Mouse (Mus musculus) mesoderm, embryonic 11.5 days (tissue): ENCODE results near the gene Gm20388.

Experiments
- DNase-seq: peaks from one replicate; pipeline ENCODE4 v3.0.0-alpha.2; 2012; ENCODE audit warnings: low read depth, low spot score

Gm20388 gene

DNA sequence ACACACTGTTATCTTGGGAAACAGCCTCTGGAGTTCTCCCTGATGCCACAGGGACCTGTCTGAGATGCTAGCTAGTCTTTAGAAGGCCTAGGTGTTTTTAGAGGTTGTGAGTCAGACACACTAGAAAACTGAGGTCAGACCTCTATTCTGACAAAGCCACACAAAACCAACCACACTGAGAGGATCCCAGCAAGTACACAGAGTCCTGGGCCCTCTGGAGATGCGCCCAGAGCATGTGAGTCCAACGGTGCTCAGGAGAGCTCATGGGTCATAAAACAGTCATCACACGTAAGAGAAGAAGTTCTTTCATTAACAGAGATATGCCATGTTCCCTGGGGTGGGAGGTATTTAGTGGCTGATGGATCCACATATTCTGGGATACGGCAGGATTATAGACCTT lies 1009.9 kb downstream of the Gm20388 start:
- DNase-seq, result no peak

- DNase-seq, result no peak
Observed at GRCm38 (mm10) chr8:120926201-120926600, 1015.6 kb downstream of the Gm20388 start.

GRCm38 (mm10) chr8:120928082-120928481 lies 1017.4 kb downstream of the Gm20388 start:
- no peak for DNase-seq

GRCm38 (mm10) chr8:120934596-120934995 lies 1024.0 kb downstream of the Gm20388 start:
- no peak for DNase-seq

- DNase-seq, result no peak
Observed at GRCm38 (mm10) chr8:120936685-120937084, 1026.0 kb downstream of the Gm20388 start.

DNA sequence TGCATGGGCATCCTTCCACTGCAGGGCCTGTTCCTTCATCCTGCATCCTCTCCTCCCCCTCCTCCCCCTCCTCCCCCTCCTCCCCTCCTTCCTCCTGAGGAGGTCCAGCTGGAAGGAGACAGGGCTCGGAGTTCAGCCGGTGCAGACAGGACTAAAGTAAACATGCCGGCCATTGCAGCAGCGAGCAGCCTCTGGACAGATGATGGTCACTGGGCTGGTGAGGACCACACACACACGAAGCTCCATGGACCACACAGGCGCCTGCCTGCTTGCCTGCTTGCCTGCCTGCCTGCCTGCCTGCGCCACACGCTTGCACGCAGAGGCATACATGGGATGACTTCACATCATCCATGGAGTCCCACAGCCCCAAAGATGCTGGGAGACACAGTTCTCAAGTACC lies 1026.8 kb downstream of the Gm20388 start:
- DNase-seq, result peak; percentile 45

DNA sequence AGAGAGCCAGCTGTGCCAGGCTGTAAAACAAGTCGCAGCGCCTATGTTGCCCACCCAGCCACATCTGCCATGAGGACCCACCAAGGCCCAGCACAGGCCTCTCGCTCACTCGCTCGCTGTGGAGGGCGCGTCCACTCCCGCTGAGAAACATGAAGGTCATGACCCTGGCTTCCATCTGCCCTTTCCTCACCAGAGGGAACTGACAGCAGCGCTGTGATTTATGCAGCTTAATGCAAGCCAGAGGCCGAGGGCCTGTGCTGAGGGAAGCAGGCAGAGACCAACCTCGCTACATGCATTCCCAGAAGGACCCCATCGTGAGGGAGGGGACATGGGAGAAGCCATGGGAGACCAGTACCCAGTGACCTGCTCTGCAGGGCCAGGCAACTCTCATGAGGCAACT lies 1029.6 kb downstream of the Gm20388 start:
- DNase-seq, result peak; percentile 90

DNA sequence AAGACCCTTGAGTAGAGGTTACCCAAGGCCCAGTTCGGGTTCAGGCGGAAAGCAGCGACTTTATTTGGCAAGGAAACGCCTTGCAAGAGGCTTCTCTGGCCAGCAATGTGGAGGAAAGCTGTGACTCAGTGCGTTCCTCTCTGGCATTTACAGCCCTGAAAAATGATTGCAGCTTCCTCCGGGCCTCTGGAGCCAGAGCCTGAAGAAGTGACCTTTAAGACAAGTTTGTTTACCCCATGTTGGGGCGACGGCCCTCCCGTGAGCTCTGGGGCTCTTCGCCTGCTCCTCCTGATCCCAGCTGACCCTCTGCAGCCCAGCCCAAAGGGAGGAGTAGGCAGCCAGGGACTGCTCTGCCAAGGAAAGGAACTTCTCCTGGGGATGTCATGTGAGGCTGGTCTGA lies 1036.6 kb downstream of the Gm20388 start:
- DNase-seq, result no peak

GRCm38 (mm10) chr8:120948050-120948595 lies 1037.5 kb downstream of the Gm20388 start:
- DNase-seq, result no peak

DNA sequence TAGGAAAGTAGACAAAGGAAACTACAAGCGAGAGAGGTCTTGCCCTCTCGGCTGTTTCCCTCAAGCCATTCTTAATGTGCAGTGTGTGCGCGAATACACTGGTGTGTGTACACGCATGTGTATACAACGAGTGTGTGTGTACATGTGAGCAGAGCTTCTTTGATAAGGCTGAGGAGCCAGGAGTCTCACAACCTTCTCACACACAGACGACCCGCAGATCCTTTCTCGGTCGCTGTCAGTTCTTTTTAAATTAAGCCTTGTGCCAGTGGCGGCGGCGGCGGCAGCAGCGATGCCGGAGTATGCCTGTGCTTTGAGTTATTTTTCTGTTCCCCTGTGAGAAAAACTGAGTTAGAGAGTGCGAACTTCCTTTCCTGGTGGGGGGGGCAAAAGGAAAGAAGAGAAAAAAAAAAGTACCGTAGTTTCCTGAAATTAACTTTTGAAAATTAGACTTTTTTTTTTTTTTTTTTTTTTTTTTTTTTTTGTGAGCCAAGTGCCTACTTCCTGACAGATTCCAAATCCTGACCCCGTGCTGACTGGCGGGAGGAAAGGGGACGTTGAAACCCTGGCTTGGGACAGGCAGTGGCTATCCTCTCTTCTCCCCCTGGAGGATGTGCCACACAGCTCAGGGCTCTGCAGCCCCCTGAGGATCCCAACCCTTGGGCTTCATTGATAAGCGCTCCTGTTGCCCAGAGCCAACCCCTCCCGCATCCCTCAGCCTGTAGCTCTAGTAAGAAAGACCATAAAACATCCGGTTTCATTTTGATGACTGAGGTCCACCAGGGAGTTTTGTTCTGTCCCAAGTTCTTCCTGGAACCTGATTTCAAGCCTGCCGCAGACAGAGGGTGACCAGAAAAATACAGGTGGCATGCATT lies 1038.2 kb downstream of the Gm20388 start:
- DNase-seq, result no peak

DNA sequence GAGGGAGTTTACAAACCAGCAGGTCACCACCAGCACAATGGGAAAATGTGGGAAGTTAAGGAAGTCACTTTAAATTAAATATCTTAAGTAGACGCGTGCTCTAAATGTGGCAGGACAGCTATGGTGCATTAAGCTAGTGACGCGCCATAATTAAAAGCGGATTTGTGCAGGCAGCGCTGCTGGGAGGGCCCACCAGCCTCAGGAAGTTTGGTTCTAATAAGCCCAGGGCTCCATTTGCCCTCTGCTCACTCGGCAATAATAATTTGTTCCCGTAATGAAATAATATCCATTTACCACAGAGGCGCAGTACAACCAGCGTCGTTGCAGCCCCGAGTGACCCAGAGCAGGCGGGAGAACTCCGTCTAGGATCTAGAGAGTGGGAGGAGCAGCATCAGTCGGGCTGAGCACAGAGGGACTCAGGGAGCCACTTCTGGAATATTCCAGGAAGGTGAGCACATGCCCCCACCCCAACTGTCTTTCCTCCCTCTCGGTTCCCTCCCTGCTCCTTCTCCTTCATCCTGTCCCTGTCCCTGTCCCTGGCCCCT lies 1040.1 kb downstream of the Gm20388 start:
- DNase-seq, result no peak

GRCm38 (mm10) chr8:120959470-120959891 lies 1048.8 kb downstream of the Gm20388 start:
- peak; percentile 68 for DNase-seq

GRCm38 (mm10) chr8:120962606-120963380 lies 1052.2 kb downstream of the Gm20388 start:
- DNase-seq, result no peak

DNA sequence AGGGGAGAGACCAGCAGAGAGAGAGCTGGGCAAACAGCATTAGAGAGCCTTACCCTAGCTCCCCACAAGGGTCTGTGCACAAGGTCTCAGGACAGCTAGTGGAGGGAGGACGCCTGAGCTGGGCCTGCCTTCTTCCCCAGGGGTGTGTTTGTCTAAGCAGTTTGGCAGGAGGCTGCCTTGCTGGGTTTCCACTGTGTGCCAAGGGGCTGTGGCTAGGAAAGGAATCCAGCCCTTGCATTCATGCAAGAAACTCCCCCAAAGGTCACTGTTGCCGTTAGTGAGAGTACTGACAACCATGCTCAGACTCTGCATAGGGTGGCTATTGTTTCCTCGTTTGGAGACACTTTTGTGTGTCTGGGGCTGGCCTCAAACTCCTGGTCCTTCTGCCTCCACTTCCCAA lies 1055.9 kb downstream of the Gm20388 start:
- DNase-seq, result no peak

- DNase-seq, result no peak
Observed at GRCm38 (mm10) chr8:120968308-120968707, 1057.7 kb downstream of the Gm20388 start.

GRCm38 (mm10) chr8:120970346-120970745 lies 1059.7 kb downstream of the Gm20388 start:
- DNase-seq, result peak; percentile 54

- DNase-seq, result peak; percentile 56
Observed at GRCm38 (mm10) chr8:120971691-120972469, 1061.2 kb downstream of the Gm20388 start.

GRCm38 (mm10) chr8:120973046-120973445 lies 1062.4 kb downstream of the Gm20388 start:
- no peak for DNase-seq

- DNase-seq, result no peak
Observed at GRCm38 (mm10) chr8:120977131-120977530, 1066.5 kb downstream of the Gm20388 start.

DNA sequence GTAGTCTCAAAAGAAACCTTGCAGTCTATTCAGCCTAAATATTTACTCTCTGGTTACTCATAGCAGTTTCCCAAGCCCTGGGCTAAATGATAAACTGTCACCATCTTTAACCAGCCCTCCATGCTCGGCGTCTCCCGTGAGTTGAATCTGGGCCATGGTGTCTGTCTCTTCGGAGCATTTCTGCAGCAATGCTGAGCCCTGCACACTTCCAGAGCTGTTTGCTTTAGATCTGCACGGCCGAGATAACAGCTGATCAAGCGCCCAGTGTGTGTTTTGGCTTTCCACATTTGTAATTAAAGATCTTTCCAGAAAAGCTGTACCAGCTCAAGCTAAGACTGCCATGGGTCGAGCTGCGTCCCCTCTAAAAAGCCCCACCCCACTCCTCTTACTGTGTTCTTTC lies 1068.6 kb downstream of the Gm20388 start:
- DNase-seq, result no peak

GRCm38 (mm10) chr8:120980948-120981347 lies 1070.3 kb downstream of the Gm20388 start:
- no peak for DNase-seq
